Mouse (Mus musculus) stomach, postnatal 0 days (tissue): ENCODE results near the gene Rnls.

Source experiments
- CTCF ChIP-seq: IDR thresholded peaks from 2 replicates; pipeline ENCODE4 v1.5.1; 2016; ENCODE audit warnings: antibody characterized with exemption, low read depth, mild to moderate bottlenecking, moderate library complexity
- EP300 ChIP-seq: optimal IDR thresholded peaks from 2 replicates; pipeline ENCODE3; 2016; ENCODE audit warnings: antibody characterized with exemption

DNA sequence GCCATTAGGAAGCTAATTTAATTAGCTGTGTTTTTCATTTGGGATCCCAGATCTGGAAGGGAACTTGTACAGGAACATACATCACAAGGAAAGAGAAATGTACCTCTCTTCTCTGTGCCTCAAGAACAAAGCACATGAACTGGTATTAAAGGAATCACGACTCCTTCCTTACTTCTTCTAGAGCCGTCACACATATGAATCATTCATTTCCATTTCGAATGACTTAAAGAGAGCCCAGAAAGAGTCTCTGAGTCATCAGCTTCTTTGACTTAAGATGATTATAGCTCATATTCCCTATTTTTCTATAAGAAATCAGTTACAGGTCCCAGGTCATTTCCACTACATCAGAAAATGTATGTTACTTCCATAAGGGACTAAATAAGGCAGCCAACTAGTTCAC, 159.2 kb downstream of the Rnls start:
- TF ChIP-seq CTCF (no peak), EP300 (no peak)
